Mouse (Mus musculus): Measurements from ENCODE around the gene Vmn2r57. TPM values are rescaled to one million over a fixed set of nuclear protein-coding genes. Genes with fewer than 3 reads are reported as not detected.
"Not testable (repeated sequence)": the region's sequence is repeated elsewhere in the genome, so short reads cannot be mapped to it uniquely, and the experiment has no call there.

Vmn2r57 gene
- total RNA-seq (2021), result under 1 TPM; 0.09 to 0.16 TPM
- long read RNA-seq, experiment 1, result 0 reads
- long read RNA-seq, experiment 2, result 0 reads

- not testable (repeated sequence) for DNase-seq
These were observed at the start of gene Vmn2r57 for GRCm38 (mm10) chr7:41448596-41448995. Vmn2r57 (minus strand) TSS chr7:41448696.

- no peak for DNase-seq
These were observed 49.4 kb upstream of the Vmn2r57 start for GRCm38 (mm10) chr7:41497871-41498270.

- DNase-seq, result no peak
These were observed 3.4 kb upstream of the Vmn2r57 start for GRCm38 (mm10) chr7:41451864-41452263.

- DNase-seq, result no peak
These were observed 54.4 kb downstream of the Vmn2r57 start for GRCm38 (mm10) chr7:41394130-41394529.

GRCm38 (mm10) chr7:41393048-41393971 lies 55.2 kb downstream of the Vmn2r57 start, which contains the start of gene AI987944:
AI987944 (minus strand) TSS chr7:41393379.
- peak; percentile 65 for DNase-seq

Other genes starting within 250 kb of the Vmn2r57 start
- gene AI987944, start 55.3 kb downstream of the Vmn2r57 start, total RNA-seq (2021), result 1 to 10 TPM; 8.2 to 9.9 TPM
- gene Gm20449, start 50.7 kb upstream of the Vmn2r57 start, total RNA-seq (2021), result under 1 TPM in 1 of 2 experiments, not detected in 1; 0.18 TPM
- 1 to 10 TPM; 5.5 to 7.1 TPM for gene AW146154, start 51.2 kb upstream of the Vmn2r57 start, total RNA-seq (2021)
- gene Gm6871, start 125.0 kb upstream of the Vmn2r57 start, total RNA-seq (2021), result not detected
- gene 2610021A01Rik, start 150.5 kb upstream of the Vmn2r57 start, total RNA-seq (2021), result 10 to 100 TPM in 1 of 2 experiments, 1 to 10 TPM in 1; 8.6 to 10.9 TPM
- gene Zfp788, start 184.5 kb upstream of the Vmn2r57 start, total RNA-seq (2021), result 1 to 10 TPM; 7.4 to 8.6 TPM